Mouse (Mus musculus) thymus, postnatal 10 days (tissue): ENCODE measurements around the gene Napa.

ENCODE experiments used
- DNase-seq, 2 experiments: peaks; one replicate each; pipeline ENCODE4 v3.0.0; 2021; ENCODE audit warnings: low spot score in 2 of 2

The Napa gene

GRCm38 (mm10) chr7:16130956-16131634 is 32.8 kb downstream of the Napa start:
- no peak for DNase-seq

- no peak for DNase-seq
Measured at GRCm38 (mm10) chr7:16132161-16132581, 33.9 kb downstream of the Napa start.

GRCm38 (mm10) chr7:16132926-16133325 is 34.7 kb downstream of the Napa start:
- no peak for DNase-seq

GRCm38 (mm10) chr7:16133691-16134090 is 35.4 kb downstream of the Napa start:
- no peak for DNase-seq

- DNase-seq, result no peak
Measured at GRCm38 (mm10) chr7:16134951-16135392, 36.7 kb downstream of the Napa start.

GRCm38 (mm10) chr7:16146489-16147410 is 48.5 kb downstream of the Napa start:
- no peak for DNase-seq

GRCm38 (mm10) chr7:16147643-16148042 is 49.4 kb downstream of the Napa start:
- peak in 1 of 2 experiments; percentile 68 for DNase-seq

GRCm38 (mm10) chr7:16149241-16149640 is 51.0 kb downstream of the Napa start:
- DNase-seq, result no peak

GRCm38 (mm10) chr7:16150191-16151145 is 52.2 kb downstream of the Napa start:
- no peak for DNase-seq

GRCm38 (mm10) chr7:16153522-16153921 is 55.3 kb downstream of the Napa start:
- DNase-seq, result peak; percentile 10 to 47

- DNase-seq, result no peak
Measured at GRCm38 (mm10) chr7:16155132-16155872, 57.0 kb downstream of the Napa start.

GRCm38 (mm10) chr7:16156105-16156714 is 58.0 kb downstream of the Napa start:
- DNase-seq, result no peak

- DNase-seq, result no peak
Measured at GRCm38 (mm10) chr7:16158735-16159134, 60.5 kb downstream of the Napa start.

GRCm38 (mm10) chr7:16160702-16161101 is 62.4 kb downstream of the Napa start:
- no peak for DNase-seq

GRCm38 (mm10) chr7:16161302-16161701 is 63.0 kb downstream of the Napa start:
- DNase-seq, result no peak

- DNase-seq, result no peak
Measured at GRCm38 (mm10) chr7:16162036-16162435, 63.8 kb downstream of the Napa start.
